Mouse (Mus musculus): ENCODE data around the gene Vmn2r98.
"Not testable (repeated sequence)": the region's sequence is repeated elsewhere in the genome, so short reads cannot be mapped to it uniquely, and the experiment has no call there.

Vmn2r98 gene

GRCm38 (mm10) chr17:19053160-19053559 lies at the start of gene Vmn2r98:
Vmn2r98 (plus strand) TSS chr17:19053460.
- DNase-seq (ENCODE audit: low spot score in 2 of 2): not testable (repeated sequence)

GRCm38 (mm10) chr17:19031441-19031840 lies 21.8 kb upstream of the Vmn2r98 start:
- not testable (repeated sequence) for DNase-seq (ENCODE audit: low spot score in 2 of 2)

GRCm38 (mm10) chr17:19031962-19032361 lies 21.3 kb upstream of the Vmn2r98 start:
- DNase-seq (ENCODE audit: low spot score in 2 of 2): no peak

GRCm38 (mm10) chr17:19032721-19033120 lies 20.5 kb upstream of the Vmn2r98 start:
- DNase-seq (ENCODE audit: low spot score in 2 of 2): no peak
